Mouse (Mus musculus) A20 (cell line): ENCODE measurements around the gene Gm4181.
"Not testable (repeated sequence)": the region's sequence is repeated elsewhere in the genome, so short reads cannot be mapped to it uniquely, and the experiment has no call there.

Experiments used
- DNase-seq: peaks from one replicate; pipeline ENCODE4 v3.0.0-alpha.2; 2011; ENCODE audit warnings: low read depth, low spot score

Gene Gm4181

DNA sequence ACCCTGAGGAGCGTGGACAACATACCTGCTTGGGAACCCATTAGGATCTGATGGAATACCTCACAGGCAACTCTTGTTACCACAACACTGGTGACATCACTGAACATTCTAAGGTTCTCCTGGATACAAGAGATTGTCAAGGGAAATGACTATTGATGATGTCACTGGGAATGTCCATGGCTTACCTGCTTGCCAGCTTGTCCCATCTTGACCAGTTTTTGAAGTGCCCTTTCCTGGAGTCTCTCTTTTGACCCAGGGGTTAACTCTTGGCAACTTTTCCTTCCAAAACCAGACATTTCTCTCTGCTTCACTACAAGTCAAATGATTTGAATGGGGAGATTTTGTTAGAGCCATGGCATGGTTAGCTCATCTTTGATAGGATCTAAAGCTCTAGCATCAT is at the start of gene Gm4181:
Gene Gm4181, minus strand, starts transcription at position 101 of the 400 bp plus-strand sequence.
- DNase-seq = not testable (repeated sequence)

- no peak for DNase-seq
Observed at GRCm38 (mm10) chr14:51677269-51677668, 41.8 kb upstream of the Gm4181 start.

DNA sequence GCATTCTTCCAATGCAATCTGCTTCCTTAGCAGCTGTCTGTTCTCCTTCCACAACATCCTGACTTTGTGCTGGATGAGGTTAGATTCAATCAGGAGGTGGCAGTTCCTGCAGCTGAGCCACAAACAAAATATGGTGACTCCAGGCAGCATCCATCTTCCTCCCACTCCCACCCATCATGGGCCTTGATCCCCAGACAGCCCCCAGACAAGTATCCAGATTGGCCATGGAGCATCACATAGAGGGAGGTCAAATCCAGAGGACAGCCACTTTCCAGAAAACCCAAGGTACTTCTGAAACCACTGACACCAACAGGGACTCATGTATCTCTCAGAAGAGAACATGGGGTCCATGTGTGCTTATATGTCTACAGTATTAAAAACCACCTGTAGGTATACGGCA is 3.0 kb downstream of the Gm4181 start:
- not testable (repeated sequence) for DNase-seq

GRCm38 (mm10) chr14:51611210-51611609 is 24.3 kb downstream of the Gm4181 start, which contains the start of gene Gm17078:
Gene Gm17078, minus strand, starts transcription at chr14:51611310.
- DNase-seq = no peak

GRCm38 (mm10) chr14:51592039-51592438 is 43.4 kb downstream of the Gm4181 start, which contains the start of gene Gm17174:
Gene Gm17174, minus strand, starts transcription at chr14:51592139.
- not testable (repeated sequence) for DNase-seq
